Mouse (Mus musculus) CH12.LX (cell line): ENCODE data around the gene Dyrk4. TPM values are rescaled to one million over a fixed set of nuclear protein-coding genes. Genes with fewer than 3 reads are reported as not detected.
A peak's percentile ranks its signal among the peaks of the same experiment; 100 is the strongest.

ENCODE experiments used
- DNase-seq: peaks from one replicate; pipeline ENCODE4 v3.0.0-alpha.2; 2013; ENCODE audit errors: extremely low read depth
- H3K27ac ChIP-seq: 2 replicates; pipeline ENCODE4 v1.5.1; 2012; ENCODE audit warnings: low read depth, mild to moderate bottlenecking, control low read depth, moderate library complexity; ENCODE audit not compliant: insufficient read depth
- H3K27me3 ChIP-seq: replicated peaks from 2 replicates; pipeline ENCODE3; 2012; ENCODE audit warnings: inconsistent platforms
- H3K36me3 ChIP-seq, 2 experiments: replicated peaks in 1 of 2; 2 replicates each; pipeline versions ENCODE3 to v1.6.1; 2012; ENCODE audit warnings: inconsistent platforms in 1 of 2, low read length in 1 of 2, mild to moderate bottlenecking in 1 of 2, mixed read lengths in 1 of 2, moderate library complexity in 1 of 2; ENCODE audit not compliant: control insufficient read depth in 1 of 2, insufficient read depth in 1 of 2
- H3K4me1 ChIP-seq, 2 experiments: 2 replicates each; pipeline ENCODE4 v1.6.1; 2012; ENCODE audit warnings: inconsistent platforms in 1 of 2, moderate library complexity in 1 of 2; ENCODE audit not compliant: insufficient read depth in 2 of 2, control insufficient read depth in 1 of 2
- H3K4me2 ChIP-seq: 2 replicates; pipeline ENCODE4 v1.6.1; 2012; ENCODE audit warnings: low read depth, mild to moderate bottlenecking, control low read depth; ENCODE audit not compliant: poor library complexity, insufficient read depth, severe bottlenecking
- H3K4me3 ChIP-seq, 3 experiments: fragments of 150-350 bp in 1 of 3; sonication (generic) in 1 of 3; replicated peaks in 1 of 3; 2 replicates each; pipeline versions ENCODE3 to v1.5.1; 2011 to 2012; ENCODE audit warnings: low read depth in 2 of 3, low read length in 2 of 3, mild to moderate bottlenecking in 2 of 3, moderate library complexity in 2 of 3, control low read depth in 1 of 3, improper control_type of control experiment in 1 of 3, inconsistent platforms in 1 of 3, mixed read lengths in 1 of 3; ENCODE audit not compliant: poor library complexity in 1 of 3
- H3K79me2 ChIP-seq: replicated peaks from 2 replicates; pipeline ENCODE4 v1.6.1; 2012; ENCODE audit warnings: mild to moderate bottlenecking, moderate library complexity; ENCODE audit not compliant: control insufficient read depth, poor library complexity, insufficient read depth, severe bottlenecking; ENCODE audit errors: extremely low read depth
- H3K9ac ChIP-seq: 2 replicates; pipeline ENCODE4 v1.6.1; 2012; ENCODE audit warnings: low read depth, mild to moderate bottlenecking, control low read depth, moderate library complexity; ENCODE audit not compliant: insufficient read depth
- H3K9me3 ChIP-seq: replicated peaks from 2 replicates; pipeline ENCODE3; 2012; ENCODE audit warnings: low read length, inconsistent platforms, mixed read lengths
- CHD1 ChIP-seq: IDR thresholded peaks from 2 replicates; pipeline ENCODE4 v1.6.1; 2012; ENCODE audit warnings: low read depth, low read length, improper control_type of control experiment, inconsistent platforms
- E2F4 ChIP-seq: IDR thresholded peaks from 2 replicates; pipeline ENCODE4 v1.6.1; 2011; ENCODE audit warnings: low read depth, low read length, improper control_type of control experiment; ENCODE audit not compliant: insufficient replicate concordance
- EP300 ChIP-seq: IDR thresholded peaks from 2 replicates; pipeline ENCODE4 v1.6.1; 2011; ENCODE audit warnings: low read length, improper control_type of control experiment
- ETS1 ChIP-seq: conservative IDR thresholded peaks from 2 replicates; pipeline ENCODE4 v1.6.1; 2012; ENCODE audit warnings: low read depth, mild to moderate bottlenecking, inconsistent platforms, low read length, improper control_type of control experiment, moderate library complexity
- GABPA ChIP-seq: IDR thresholded peaks from 2 replicates; pipeline ENCODE4 v1.6.1; 2012; ENCODE audit warnings: low read depth, low read length, improper control_type of control experiment, inconsistent platforms; ENCODE audit not compliant: insufficient replicate concordance
- JUND ChIP-seq: conservative IDR thresholded peaks from 2 replicates; pipeline ENCODE4 v1.6.1; 2011; ENCODE audit warnings: low read depth, low read length, improper control_type of control experiment
- KAT2A ChIP-seq: IDR thresholded peaks from 2 replicates; pipeline ENCODE4 v1.6.1; 2012; ENCODE audit warnings: low read length, improper control_type of control experiment, inconsistent platforms; ENCODE audit not compliant: insufficient replicate concordance
- MAX ChIP-seq: IDR thresholded peaks from 2 replicates; pipeline ENCODE4 v1.6.1; 2011; ENCODE audit warnings: low read length, improper control_type of control experiment
- MAZ ChIP-seq: IDR thresholded peaks from 2 replicates; pipeline ENCODE4 v1.6.1; 2012; ENCODE audit warnings: low read depth, mild to moderate bottlenecking, inconsistent platforms, low read length, improper control_type of control experiment, moderate library complexity
- MEF2A ChIP-seq: IDR thresholded peaks from 2 replicates; pipeline ENCODE4 v1.6.1; 2014; ENCODE audit warnings: low read depth, mild to moderate bottlenecking, inconsistent platforms, low read length, improper control_type of control experiment, borderline replicate concordance
- NELFE ChIP-seq: IDR thresholded peaks from 2 replicates; pipeline ENCODE4 v1.6.1; 2011; ENCODE audit warnings: low read depth, low read length, improper control_type of control experiment
- PAX5 ChIP-seq: IDR thresholded peaks from 2 replicates; pipeline ENCODE4 v1.6.1; 2012; ENCODE audit warnings: low read length, inconsistent platforms, mixed read lengths
- RAD21 ChIP-seq: IDR thresholded peaks from 2 replicates; pipeline ENCODE4 v1.6.1; 2011; ENCODE audit warnings: low read depth, mild to moderate bottlenecking, low read length, improper control_type of control experiment, moderate library complexity
- SIN3A ChIP-seq: IDR thresholded peaks from 2 replicates; pipeline ENCODE4 v1.6.1; 2012; ENCODE audit warnings: low read length, improper control_type of control experiment, inconsistent platforms
- SMC3 ChIP-seq: IDR thresholded peaks from 2 replicates; pipeline ENCODE4 v1.6.1; 2011; ENCODE audit warnings: low read depth, low read length, improper control_type of control experiment
- TBP ChIP-seq: conservative IDR thresholded peaks from 2 replicates; pipeline ENCODE4 v1.6.1; 2011; ENCODE audit warnings: low read depth, low read length, improper control_type of control experiment
- TCF12 ChIP-seq: IDR thresholded peaks from 2 replicates; pipeline ENCODE4 v1.6.1; 2014; ENCODE audit warnings: low read depth, mild to moderate bottlenecking, inconsistent platforms, low read length, improper control_type of control experiment
- UBTF ChIP-seq: IDR thresholded peaks from 2 replicates; pipeline ENCODE4 v1.6.1; 2012; ENCODE audit warnings: low read depth, mild to moderate bottlenecking, inconsistent platforms, low read length, improper control_type of control experiment, moderate library complexity
- USF1 ChIP-seq: IDR thresholded peaks from 2 replicates; pipeline ENCODE4 v1.6.1; 2014; ENCODE audit warnings: low read depth, mild to moderate bottlenecking, inconsistent platforms, low read length, improper control_type of control experiment
- USF2 ChIP-seq: conservative IDR thresholded peaks from 2 replicates; pipeline ENCODE4 v1.6.1; 2011; ENCODE audit warnings: low read depth, low read length, improper control_type of control experiment
- ZC3H11A ChIP-seq: IDR thresholded peaks from 2 replicates; pipeline ENCODE4 v1.6.1; 2012; ENCODE audit warnings: low read depth, mild to moderate bottlenecking, inconsistent platforms, low read length, improper control_type of control experiment
- ZKSCAN1 ChIP-seq: IDR thresholded peaks from 2 replicates; pipeline ENCODE4 v1.6.1; 2012; ENCODE audit warnings: low read depth, inconsistent platforms, low read length, improper control_type of control experiment, borderline replicate concordance
- ZMIZ1 ChIP-seq: IDR thresholded peaks from 2 replicates; pipeline ENCODE4 v1.6.1; 2012; ENCODE audit warnings: low read depth, mild to moderate bottlenecking, inconsistent platforms, low read length, improper control_type of control experiment
- ZNF384 ChIP-seq: IDR thresholded peaks from 2 replicates; pipeline ENCODE4 v1.6.1; 2012; ENCODE audit warnings: low read depth, low read length, improper control_type of control experiment, inconsistent platforms
- dilution Hi-C: fragments of 300-500 bp; cut with MboI; formaldehyde crosslinking; loops from 2 replicates; pipeline ENCODE4 v1.14.3; 2020; ENCODE audit warnings: low sequenced_read_pairs; ENCODE audit not compliant: extremely low pct_unique_long_range_greater_than_20kb, extremely low pct_ligation_motif_present
- in situ Hi-C: fragments of 300-500 bp; cut with MboI; formaldehyde crosslinking; loops from 3 replicates; pipeline ENCODE4 v1.14.3; 2019; ENCODE audit warnings: low sequenced_read_pairs, low pct_ligation_motif_present, low pct_unique_long_range_greater_than_20kb, mixed read lengths
- polyA plus RNA-seq: library from polyadenylated mRNA; unstranded; fragments of >175 nt; gene quantifications from 2 replicates; pipeline ENCODE4 v1.2.1, GENCODE M21; 2012; ENCODE audit warnings: low read depth; ENCODE audit not compliant: insufficient read length
- total RNA-seq, 2 experiments: library from RNA; depleted of rRNA; stranded (reverse); fragments of 300-350 nt in 1 of 2; fragments of >200 nt in 1 of 2; gene quantifications; 2 replicates each; pipeline ENCODE4 v1.2.3; 2012 to 2014

Dyrk4 gene
- total and polyA plus RNA-seq, 3 experiments = 7.8 to 30.0 (median 13.1) TPM

GRCm38 (mm10) chr6:126938047-126938446 lies 16.4 kb upstream of the Dyrk4 start (continued):
- TF ChIP-seq USF1 (no peak), ZC3H11A (no peak), GABPA (no peak), TBP (0 out of 2 replicates have a peak, but pooled peaks have one; percentile 32), ZKSCAN1 (no peak), SMC3 (peak; percentile 52), E2F4 (no peak), KAT2A (no peak), MAZ (no peak), EP300 (no peak)

- dilution Hi-C loops (no loop called here), in situ Hi-C loops (no loop called here)
- Histone ChIP-seq H3K9me3 (no peaks in the 10 kb centered on the region), H3K4me2 (no peak overlapping the region), H3K4me1 (peaks cover 3 to 20% of the 10 kb centered on the region in 2 experiments; a peak in 2 of 4 replicates), H3K9ac (no peak overlapping the region), H3K79me2 (peaks cover 10% of the 10 kb centered on the region), H3K27me3 (no peaks in the 10 kb centered on the region), H3K27ac (no peak overlapping the region), H3K36me3 (peaks cover 50 to 78% of the 10 kb centered on the region in 2 experiments), H3K4me3 (no peak overlapping the region)
- DNase-seq = no peak
- TF ChIP-seq MEF2A = no peak
- no peak for TF ChIP-seq RAD21
- TF ChIP-seq TCF12 = no peak
- no peak for TF ChIP-seq USF2
- TF ChIP-seq ZNF384 = no peak
- TF ChIP-seq JUND = no peak
- no peak for TF ChIP-seq TBP
- TF ChIP-seq KAT2A = no peak
- no peak for TF ChIP-seq NELFE
- TF ChIP-seq SIN3A = no peak
- no peak for TF ChIP-seq CHD1
- no peak for TF ChIP-seq PAX5
These were observed 11.3 kb upstream of the Dyrk4 start for GRCm38 (mm10) chr6:126932896-126933295.

- dilution Hi-C loops (no loop called here), in situ Hi-C loops (no loop called here)
- Histone ChIP-seq H3K36me3 (no peaks in the 10 kb centered on the region), H3K27ac (no peak overlapping the region), H3K9ac (no peak overlapping the region), H3K4me3 (no peak overlapping the region), H3K79me2 (no peaks in the 10 kb centered on the region), H3K27me3 (no peaks in the 10 kb centered on the region), H3K9me3 (no peaks in the 10 kb centered on the region), H3K4me2 (no peak overlapping the region), H3K4me1 (peaks cover 4 to 22% of the 10 kb centered on the region in 2 experiments; a peak in 3 of 4 replicates)
- TF ChIP-seq UBTF (no peak), SMC3 (no peak), ZNF384 (no peak), ETS1 (no peak), ZMIZ1 (no peak), MAX (no peak)
- no peak for DNase-seq
These were observed 6.7 kb downstream of the Dyrk4 start for GRCm38 (mm10) chr6:126914928-126915327.
